Mouse (Mus musculus) cerebellum, adult 2 months (tissue): ENCODE measurements around the gene Unkl.

Experiments used
- CTCF ChIP-seq: fragments of 200-500 bp; IDR thresholded peaks from 2 replicates; pipeline ENCODE4 v1.5.1; 2011; ENCODE audit warnings: low read depth, mild to moderate bottlenecking, control low read depth, low read length, moderate library complexity, borderline replicate concordance; ENCODE audit not compliant: insufficient read depth
- POLR2A ChIP-seq: fragments of 200-500 bp; IDR thresholded peaks from 2 replicates; pipeline ENCODE4 v1.6.1; 2011; ENCODE audit warnings: low read length, control low read depth, borderline replicate concordance; ENCODE audit not compliant: insufficient read depth

DNA sequence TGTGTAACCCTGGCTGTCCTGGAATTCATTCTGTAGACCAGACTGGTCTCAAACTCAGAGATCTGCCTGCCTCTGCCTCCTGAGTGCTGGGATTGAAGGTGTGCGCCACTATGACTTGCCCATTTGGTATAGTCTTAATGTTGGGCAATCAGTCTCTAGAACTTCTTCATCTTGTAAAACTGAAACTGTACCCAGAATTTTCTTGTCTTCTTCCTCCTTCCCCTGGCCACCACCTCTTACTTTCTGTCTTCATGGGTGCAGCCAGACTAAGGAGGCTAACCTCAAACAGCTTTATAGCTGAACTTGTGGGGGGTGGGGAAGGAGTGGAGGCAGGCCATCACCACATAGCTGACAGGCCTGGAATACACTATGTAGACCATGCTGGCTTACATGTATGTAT lies 49.4 kb upstream of the Unkl start:
- TF ChIP-seq CTCF (no peak), POLR2A (no peak)
